Mouse (Mus musculus): Measurements from ENCODE around the gene Tnip1.
"Not testable (repeated sequence)": the region's sequence is repeated elsewhere in the genome, so short reads cannot be mapped to it uniquely, and the experiment has no call there.

Tnip1 gene

DNA sequence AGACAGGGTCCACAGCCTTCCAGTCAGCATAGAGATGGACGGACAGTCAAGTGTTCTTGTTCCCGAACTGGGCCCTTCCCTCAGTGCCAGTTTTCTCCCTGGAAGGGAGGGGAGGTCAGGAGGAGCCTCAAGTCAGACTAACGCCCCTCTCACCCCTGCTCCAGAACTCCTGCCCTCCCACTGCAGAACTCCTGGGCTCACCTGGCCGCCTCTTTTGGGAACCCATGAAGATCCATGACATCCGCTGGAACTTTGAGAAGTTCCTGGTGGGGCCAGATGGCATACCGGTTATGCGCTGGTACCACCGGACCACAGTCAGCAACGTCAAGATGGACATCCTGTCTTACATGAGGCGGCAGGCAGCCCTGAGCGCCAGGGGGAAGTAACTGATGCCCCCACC lies 53.4 kb downstream of the Tnip1 start:
- no peak for DNase-seq (ENCODE audit: low spot score)

GRCm38 (mm10) chr11:54907259-54907658 lies 55.5 kb downstream of the Tnip1 start:
- DNase-seq (ENCODE audit: low spot score): no peak

DNA sequence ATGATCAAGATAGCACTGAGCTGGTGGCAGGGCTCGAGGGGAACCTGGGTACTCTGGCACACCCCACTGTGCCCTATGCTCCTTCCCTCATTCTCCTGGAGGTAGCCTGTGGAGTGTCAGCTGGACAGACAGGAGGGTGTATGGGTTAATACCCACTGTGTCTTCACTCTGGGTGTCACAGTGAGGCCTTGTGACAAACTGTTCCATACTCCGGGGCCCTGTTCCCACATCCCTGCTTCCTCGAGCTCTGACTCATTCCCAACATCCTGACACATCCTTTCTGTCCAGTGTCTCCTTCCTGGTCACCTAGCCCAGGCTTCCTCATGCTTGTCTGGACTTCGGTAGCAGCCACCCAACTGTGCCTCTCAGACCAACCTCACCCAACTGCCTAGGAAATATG lies 56.3 kb downstream of the Tnip1 start:
- no peak for DNase-seq (ENCODE audit: low spot score)

DNA sequence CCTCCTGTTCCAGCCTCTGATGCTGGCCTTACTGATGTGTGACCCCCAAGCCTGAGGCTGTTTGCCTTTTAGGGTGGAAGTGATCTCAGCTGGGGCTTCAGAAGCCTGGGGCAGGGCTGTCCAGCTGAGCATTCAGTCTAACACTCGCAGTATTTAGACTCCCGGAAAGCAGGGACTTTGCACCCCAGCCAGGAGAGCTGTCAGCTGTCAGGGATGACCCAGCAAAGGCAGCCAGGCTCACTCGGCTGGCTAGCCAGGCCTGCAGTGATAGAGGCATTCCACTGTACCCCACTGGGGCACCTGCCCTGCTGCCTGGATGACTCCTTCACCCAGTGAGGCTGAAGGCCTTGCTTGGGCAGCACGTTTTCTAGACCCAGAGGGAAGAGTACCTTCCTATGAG lies 56.8 kb downstream of the Tnip1 start:
- DNase-seq (ENCODE audit: low spot score): no peak

DNA sequence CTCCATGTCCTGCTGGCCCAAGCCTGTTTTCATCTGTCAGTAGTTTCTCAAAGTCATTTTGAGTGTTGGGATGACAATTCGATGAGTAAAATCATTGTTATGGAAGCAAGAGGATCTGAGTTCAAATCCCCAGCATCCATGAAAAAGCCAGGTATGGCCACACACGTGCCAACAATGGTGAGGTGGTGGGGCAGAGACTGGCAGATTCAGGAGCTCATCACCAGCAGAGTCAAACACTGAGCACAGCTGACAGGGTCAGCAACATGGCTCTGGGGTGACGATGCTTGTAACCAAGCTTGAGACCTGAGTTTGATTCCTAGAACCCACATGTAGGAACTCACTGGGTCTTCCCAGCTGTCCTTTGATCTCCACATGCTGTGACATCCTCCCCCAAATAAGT lies 57.6 kb downstream of the Tnip1 start:
- no peak for DNase-seq (ENCODE audit: low spot score)

DNA sequence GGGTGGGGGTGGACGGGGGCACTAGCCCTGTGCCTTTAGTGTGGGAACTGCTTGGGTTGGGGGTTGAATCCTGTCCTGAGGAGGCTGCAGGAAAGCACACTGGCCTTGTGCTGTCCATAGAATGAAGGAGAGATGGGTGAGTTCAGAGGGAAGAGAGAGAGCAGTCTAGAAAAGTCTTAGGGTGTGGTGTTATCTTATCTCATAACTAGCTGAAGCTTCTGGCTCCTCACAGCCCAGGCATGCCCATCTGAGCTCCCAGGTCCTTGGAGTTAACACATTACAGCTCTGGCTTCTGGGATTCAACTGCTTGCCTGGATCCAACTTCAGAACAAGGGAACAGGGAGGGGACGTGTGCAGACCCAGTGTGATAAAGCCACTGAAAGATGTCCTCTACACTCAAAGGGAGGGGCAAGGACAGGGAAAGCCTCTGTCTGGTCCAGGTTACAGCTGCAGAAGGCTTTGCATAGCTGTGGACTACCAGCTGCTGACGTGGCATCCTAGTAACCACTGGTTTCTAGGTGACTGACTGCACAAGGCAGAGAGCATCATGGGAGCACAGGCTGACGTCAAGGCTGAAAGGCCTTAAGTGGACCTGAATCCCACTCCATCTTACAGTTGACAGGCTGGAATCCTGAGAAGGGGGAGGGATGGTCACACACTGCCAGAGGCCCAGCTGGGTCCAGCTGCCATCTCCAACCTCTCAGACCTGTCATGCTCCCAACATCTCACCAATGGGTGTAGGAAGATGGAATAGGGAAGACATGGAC lies 58.6 kb downstream of the Tnip1 start:
- no peak for DNase-seq (ENCODE audit: low spot score)

- no peak for DNase-seq (ENCODE audit: low spot score)
Measured at GRCm38 (mm10) chr11:54903339-54903738, 59.4 kb downstream of the Tnip1 start.

DNA sequence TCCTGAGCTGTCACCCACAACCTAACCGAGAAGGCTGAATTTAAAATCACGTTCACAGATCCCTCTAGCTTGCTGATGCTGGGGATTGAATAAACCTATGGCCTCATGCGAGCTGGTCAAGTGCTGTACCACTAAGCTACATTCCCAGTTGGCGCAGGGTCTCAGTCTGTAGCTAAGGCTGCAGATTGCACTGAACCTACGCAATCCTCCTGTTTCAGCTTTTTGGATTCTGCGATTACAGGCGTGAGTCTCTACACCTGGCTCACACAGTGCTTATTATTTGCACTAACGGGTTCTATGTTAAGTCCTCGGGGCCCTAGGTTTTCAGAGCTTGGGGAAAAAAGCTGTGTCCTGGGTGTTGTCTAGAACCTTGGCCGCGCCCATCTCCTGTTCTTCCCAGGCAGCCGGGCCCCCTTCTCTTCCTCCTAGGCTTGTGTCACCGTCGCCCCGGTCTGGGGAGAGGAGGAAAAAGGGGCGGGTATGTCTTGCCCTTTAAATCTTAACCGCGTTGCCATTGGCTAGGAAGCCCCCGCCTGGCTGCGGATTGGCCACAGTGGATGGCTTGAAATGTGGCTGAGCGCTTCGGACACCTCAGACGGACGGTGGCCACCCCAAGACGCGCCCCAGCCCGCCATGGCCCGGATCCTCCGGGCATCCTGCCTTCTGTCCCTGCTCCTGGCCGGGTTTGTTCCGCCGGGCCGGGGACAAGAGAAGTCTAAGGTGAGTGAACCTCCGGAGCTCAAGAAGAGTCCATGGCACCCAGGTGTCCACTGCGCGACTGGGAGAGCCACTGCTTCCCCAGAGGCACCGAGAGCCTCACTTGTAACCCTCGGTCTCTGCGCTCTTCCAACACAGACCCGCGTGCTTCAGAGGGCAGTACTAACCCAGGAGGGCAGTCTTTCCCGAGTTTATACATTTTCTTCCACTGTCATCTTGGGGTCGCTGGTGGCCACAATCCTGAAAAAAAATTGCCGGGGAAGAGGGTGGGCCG lies 60.1 kb downstream of the Tnip1 start, which contains the start of gene Gpx3:
TSS of gene Gpx3 (plus strand) at position 121 of the 991 bp plus-strand sequence.
- peak; percentile 39 for DNase-seq (ENCODE audit: low spot score)

- no peak for DNase-seq (ENCODE audit: low spot score)
Measured at GRCm38 (mm10) chr11:54899657-54900056, 63.1 kb downstream of the Tnip1 start.

DNA sequence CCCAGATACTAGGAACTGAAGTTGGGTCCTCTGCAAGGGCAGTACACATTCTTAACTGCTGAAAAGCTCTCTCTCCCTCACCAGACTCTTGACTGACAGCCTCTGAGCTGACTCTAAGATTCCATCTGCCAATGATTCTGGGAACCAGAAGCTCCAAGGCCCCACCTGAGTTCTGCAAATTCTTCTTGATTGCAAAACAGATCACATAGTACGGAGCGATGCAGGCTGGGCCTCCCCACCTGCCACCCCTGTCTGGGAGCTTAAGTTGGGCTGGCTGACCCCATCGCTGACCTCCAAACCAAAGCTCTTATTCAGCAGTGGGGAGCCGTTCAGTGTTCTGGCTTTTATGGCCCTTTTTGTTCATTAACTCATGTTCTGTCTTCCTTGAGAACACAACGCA lies 65.2 kb downstream of the Tnip1 start:
- no peak for DNase-seq (ENCODE audit: low spot score)

- not testable (repeated sequence) for DNase-seq (ENCODE audit: low spot score)
Measured at GRCm38 (mm10) chr11:54896646-54897045, 66.1 kb downstream of the Tnip1 start.

DNA sequence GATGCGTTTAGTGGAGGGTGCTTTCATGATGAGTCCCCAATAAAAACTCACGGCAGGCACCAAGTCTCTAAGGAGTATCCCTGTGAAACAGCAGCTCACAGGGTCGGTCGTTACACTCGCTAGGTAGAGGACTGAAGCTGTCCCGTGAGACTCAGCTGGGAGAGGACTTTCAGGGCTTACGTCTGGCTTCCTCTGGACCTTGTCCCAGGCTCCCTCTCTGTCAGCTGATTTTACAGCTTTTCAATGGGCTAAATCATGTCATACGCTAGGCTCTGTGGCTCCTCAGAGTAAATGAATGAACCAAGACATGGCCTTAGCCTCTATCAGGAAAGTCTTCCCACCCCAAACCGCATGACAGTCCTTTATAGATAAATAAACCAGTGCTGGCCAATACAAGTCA lies 68.1 kb downstream of the Tnip1 start:
- DNase-seq (ENCODE audit: low spot score): no peak

DNA sequence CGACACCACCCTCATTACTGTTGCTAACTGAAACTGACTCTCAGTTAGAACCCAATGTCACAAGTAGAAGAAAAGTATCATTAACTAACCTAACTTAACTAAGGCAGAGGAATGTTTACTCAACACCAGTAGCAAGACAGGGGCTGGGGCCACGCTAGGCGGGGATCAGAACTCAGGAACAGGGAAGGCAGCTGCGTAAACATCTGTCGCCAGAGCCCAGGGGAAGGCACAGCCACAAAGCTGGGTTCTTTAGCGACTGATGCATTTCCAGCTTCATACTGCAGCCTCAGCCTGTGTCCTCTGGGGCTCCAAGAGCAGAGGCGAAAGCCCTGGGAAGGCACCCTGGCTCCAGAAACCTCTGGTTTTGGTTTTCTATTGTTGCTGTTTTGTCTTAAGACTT lies 70.6 kb downstream of the Tnip1 start:
- DNase-seq (ENCODE audit: low spot score): no peak

GRCm38 (mm10) chr11:54891341-54891740 lies 71.4 kb downstream of the Tnip1 start:
- no peak for DNase-seq (ENCODE audit: low spot score)

GRCm38 (mm10) chr11:54887927-54888326 lies 74.8 kb downstream of the Tnip1 start:
- no peak for DNase-seq (ENCODE audit: low spot score)

GRCm38 (mm10) chr11:54885406-54885805 lies 77.3 kb downstream of the Tnip1 start:
- no peak for DNase-seq (ENCODE audit: low spot score)

DNA sequence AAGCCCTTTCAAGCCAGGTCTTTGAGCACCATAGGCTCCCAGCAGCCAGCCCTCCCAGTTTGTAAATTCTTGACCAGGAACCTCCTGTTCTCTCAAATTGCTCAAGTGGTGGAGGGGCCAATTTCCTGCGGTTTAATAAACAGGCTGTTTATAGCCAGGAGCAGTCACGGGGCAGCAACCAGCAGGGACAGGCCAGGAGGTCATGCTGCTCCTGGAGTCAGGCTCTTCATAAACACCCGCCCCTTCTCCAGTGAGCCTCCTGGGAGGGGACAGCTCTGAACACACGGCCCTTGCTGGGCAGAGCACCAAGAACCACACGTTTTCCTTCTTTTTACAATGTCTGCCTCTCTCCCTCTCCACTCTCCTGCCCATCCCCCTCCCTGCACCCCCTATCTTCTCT lies 77.8 kb downstream of the Tnip1 start:
- DNase-seq (ENCODE audit: low spot score): no peak

GRCm38 (mm10) chr11:54884197-54884828 lies 78.4 kb downstream of the Tnip1 start:
- no peak for DNase-seq (ENCODE audit: low spot score)

- no peak for DNase-seq (ENCODE audit: low spot score)
Measured at GRCm38 (mm10) chr11:54882671-54883070, 80.0 kb downstream of the Tnip1 start.

- no peak for DNase-seq (ENCODE audit: low spot score)
Measured at GRCm38 (mm10) chr11:54881051-54881474, 81.7 kb downstream of the Tnip1 start.

- no peak for DNase-seq (ENCODE audit: low spot score)
Measured at GRCm38 (mm10) chr11:54879922-54880321, 82.8 kb downstream of the Tnip1 start.

GRCm38 (mm10) chr11:54879434-54879833 lies 83.3 kb downstream of the Tnip1 start:
- DNase-seq (ENCODE audit: low spot score): peak; percentile 58
